Mouse (Mus musculus) erythroid progenitor cell, adult 5-6 weeks (primary cell): Measurements from ENCODE around the gene Pick1. TPM values are rescaled to one million over a fixed set of nuclear protein-coding genes. Genes with fewer than 3 reads are reported as not detected.
A peak's percentile ranks its signal among the peaks of the same experiment; 100 is the strongest.

Source experiments
- ATAC-seq: replicated peaks from 2 replicates; pipeline ENCODE4 v1.8.0; 2016; ENCODE audit warnings: moderate number of reproducible peaks, mild to moderate bottlenecking, moderate TSS enrichment, inconsistent platforms; ENCODE audit not compliant: poor library complexity, low FRiP score, severe bottlenecking
- total RNA-seq, 2 experiments: library from RNA; stranded (forward) in 1 of 2; stranded (reverse) in 1 of 2; fragments of 150-400 nt in 1 of 2; fragments of 186-747, 209-891 nt in 1 of 2; gene quantifications; 2 replicates each; pipeline versions ENCODE4 v1.2.3 to v1.2.4; 2015 to 2017; ENCODE audit warnings: low replicate concordance in 2 of 2

Pick1 gene
- total RNA-seq, 2 experiments from 2014 or later: 3.4 TPM; not detected in 1

DNA sequence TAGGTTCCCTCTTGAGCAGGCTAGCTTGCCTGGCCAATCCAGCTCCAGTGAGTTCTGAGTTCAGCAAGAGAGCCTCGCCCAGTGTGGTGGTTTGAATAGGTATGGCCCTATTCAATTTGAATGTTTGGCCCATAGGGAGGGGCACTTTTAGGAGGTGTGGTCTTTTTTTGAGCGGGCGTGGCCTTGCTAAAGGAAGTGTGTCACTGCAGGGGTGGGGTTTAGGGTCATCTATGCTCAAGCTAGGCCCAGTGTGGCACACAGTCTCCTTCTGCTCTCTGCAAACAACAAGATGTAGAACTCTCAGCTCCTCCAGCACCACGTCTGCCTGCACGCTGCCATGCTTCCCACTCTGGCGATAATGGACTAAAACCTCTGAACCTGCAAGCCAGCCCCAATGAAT lies 34.8 kb downstream of the Pick1 start:
- no peak for ATAC-seq

DNA sequence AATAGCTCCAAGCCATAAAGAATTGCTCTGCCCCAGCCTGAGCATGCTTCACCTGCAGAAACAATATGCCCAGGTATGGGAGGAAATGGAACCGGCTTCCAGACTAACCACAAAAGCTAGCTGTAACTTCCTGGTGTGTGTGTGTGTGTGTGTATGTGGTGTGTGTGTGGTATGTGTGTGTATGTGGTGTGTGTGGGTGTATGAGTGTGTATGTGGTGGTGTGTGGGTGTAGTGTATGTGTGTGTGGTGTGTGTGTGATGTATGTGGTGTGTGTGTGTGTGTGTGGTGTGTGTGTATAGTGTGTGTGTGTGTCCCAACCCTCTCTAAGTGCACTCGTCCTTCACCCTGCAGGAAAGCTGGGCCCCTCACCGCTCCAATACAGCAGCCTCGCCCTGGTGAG lies 36.4 kb downstream of the Pick1 start:
- ATAC-seq: no peak

DNA sequence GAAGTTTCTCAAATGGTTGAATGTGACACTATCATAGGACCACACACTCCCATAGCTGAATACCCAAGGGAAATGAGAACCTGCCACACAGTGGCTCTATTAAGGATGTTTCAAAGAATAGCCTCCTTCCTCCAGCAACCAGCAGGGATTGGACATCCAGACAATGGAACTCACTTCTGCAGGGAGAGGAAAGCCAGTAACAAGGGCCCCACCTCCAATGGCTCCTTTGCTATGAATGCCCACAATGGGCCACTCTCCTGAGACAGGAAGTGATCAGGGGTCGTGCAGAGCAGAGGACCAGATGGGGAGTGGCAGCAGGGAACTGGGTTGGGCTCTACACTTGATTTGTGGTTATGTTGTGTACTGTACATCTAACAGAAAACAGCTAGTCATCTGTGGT lies 39.5 kb downstream of the Pick1 start:
- no peak for ATAC-seq

DNA sequence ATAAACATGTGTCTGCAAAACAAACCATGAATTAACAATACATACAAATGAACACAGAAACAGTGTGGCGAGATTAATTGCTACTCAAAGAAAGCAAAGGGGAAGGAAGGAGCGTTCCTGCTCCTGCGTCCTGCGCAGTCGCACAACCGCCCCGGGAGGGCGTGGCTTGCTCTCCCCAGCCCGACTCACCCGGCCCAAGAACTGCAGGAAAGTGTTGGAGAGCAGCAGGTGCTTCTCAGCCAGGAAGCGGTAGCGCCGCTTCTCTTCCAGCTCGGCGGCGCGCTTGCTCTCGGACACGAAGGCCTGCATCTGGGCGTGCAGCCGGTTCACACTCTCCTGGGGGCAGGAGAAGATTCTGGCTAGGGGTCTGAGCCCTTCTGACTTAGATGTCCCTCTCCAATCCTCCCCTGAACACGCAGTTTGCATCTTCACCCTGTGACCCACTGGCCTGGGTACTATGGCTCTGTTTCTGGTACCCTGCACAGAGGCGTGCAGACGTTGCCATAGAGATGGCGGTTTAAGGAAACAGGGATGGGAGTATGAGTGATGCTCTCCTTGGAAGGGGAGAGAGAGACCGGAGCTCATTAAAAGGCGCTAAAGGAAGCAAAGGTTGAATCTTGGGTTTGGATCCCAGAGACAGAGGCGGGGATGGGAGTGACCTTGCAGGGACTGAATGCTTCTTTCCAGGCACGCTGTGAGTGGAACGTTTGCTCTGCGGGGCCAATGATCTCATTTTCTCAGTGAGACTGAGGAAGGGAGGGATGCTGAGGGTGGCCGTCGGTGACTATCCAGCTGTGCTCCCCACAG lies 41.5 kb downstream of the Pick1 start:
- ATAC-seq: 0 out of 2 replicates have a peak, but pooled peaks have one; percentile 46

DNA sequence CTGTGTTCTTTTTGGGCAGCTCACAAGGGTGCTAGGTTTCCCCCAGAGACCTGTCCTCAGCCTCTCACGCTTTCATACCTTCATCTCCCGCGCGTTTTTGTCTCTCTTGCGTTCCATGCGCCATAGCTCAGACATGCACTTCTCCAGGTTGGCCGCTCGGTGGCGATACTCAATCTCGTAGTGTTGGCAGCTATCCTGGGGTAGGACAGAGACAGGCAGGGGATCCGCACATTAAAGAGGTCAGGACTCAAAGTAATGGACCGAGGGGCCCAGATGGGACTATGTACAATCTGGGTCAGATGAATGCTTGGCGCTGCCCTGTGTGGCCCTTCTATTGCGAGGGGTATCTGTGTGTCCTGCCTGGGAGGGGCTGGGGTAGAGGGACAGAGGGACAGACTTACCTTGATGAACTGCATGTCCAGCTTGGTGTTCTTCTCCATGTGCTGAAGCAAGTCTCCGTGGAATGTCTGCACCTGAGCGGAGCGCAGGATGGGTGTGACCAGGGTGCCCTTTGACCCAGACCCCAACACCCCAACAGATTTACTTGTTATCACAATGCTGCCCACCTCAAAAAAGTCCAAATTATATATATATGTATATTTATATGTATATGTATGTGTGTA lies 42.3 kb downstream of the Pick1 start:
- ATAC-seq: no peak

DNA sequence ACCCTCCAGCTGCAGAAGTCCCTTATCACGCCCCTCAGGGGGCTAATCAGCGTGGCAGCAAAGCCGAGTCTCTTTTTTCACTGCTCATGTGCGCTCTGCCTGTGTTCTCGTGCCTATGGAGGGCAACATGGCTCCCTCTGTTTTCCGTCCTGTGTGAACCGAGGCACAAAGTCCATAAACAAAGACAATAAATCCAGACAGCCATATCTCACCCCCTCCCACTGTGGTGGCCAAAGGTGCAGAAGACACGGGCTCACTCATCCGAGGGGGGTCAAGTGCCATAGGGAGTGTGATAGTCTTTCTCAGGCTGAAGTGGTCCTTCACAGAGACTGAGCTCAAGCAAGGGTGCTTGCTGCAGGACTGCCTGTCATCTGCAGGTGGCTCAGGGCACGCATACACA lies 44.0 kb downstream of the Pick1 start:
- ATAC-seq: no peak

DNA sequence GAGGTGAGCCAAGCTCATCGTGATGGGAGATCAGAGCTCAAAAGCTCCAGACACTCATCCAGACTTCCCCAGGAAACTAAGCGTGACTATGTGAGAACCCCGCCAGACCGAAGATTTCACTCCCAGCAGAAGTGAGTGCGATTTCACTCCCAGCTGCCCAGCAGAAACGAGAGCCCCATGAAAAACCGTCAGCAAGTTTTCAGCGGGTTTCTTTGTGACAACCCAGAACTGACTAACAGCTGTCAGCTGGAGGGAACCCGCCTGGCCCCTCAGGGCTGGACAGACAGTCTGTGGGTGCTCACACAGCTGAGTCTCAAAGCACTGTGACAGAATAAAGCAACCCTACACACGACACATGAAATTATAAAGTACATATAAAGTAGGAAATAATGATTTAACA lies 48.8 kb downstream of the Pick1 start:
- ATAC-seq: no peak

DNA sequence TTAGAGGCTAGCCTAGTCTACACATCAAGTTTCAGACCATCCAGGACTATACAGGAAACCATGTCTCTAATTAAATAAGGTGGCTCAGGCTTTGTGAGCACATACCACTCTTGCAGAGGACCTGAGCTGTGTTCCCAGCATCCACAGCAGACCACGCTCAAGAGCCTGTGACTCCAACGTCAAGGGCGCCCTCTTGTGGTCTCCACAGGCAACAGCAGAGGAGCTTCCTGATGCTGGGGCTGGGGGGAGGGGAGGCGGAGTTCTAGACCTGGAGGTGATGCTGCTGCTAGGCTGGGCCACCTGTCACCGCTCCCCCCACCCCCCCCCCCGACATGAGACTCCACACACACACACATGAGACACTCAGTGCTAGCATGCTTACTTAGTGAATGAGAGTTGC lies 51.2 kb downstream of the Pick1 start:
- 0 out of 2 replicates have a peak, but pooled peaks have one; percentile 53 for ATAC-seq

DNA sequence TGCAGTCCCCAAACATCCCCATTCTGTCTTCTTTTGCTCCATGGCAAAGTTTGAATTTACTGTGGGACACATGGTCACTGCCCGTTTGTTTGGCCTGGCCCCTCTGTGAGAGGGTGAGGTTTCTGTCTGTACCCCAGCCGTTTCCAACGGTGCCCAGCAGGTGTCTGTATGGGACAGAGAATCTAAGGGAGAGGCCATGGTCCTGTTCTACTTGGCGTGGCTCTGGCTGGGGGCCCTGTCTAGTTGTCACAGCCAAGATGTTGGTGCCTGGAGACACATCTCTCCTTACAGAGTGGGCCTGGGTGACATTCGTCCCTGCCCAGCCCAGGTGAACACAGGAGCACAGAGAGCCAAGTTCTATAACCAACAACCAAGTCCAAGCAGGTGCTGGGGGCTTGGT lies 51.9 kb downstream of the Pick1 start:
- ATAC-seq: no peak

DNA sequence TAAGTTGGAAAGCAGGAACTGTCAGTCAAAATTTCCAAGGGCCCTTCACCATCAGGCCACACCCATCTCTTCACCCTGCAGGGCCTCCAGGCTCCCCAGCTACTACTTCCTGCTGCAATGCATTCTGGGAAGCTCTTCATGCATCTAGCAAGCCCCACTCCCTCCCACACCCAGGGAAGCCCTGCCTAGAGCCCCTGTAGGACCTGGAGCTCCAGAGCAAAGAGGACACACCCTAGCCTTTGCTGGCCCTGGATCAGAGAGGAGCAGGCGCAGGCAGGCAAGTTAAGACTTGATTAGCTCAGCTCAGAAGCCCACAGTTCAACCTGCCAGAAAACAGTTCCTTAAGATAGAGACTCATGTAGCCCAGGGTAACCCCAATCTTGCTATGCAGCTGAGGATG lies 52.4 kb downstream of the Pick1 start:
- no peak for ATAC-seq

DNA sequence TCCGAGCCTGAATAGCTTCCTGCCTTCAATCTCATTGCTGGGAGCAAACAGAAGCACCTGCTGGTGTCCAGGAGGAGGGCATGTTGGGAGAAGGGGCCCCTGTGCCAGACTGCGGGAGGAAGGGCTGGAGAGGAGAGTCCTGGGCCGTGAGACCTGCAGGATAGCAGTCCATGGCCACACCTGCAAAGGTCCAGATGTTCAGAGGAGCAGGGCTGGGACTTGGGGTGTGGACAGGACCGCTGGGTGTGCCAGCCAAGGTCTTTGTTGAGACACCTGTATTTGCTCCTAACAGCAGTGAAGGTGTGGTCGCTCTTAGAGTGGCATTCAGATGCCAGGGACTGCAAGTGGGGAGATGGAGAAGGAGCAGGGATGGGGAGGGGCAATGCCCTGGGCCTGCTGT lies 53.5 kb downstream of the Pick1 start:
- ATAC-seq: no peak

DNA sequence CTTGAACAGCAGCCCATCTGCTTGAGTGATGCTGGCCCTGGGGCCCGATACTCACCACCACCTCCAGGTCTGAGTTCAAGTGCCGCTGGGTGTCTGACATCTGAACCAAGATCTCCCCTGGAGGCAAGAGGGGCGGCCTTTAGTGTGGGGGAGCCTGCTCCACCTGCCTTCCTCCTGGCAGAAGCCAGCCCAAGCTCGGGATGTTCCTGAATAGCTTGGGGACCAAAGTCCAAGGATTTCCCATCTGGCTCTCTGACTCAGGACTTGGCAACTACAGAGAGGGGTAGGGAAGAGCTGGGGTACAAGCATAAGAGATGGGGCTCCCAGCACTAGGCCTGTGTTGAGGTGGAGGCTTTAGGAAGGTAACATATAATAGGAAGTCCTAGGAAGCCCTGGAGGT lies 54.4 kb downstream of the Pick1 start:
- no peak for ATAC-seq

DNA sequence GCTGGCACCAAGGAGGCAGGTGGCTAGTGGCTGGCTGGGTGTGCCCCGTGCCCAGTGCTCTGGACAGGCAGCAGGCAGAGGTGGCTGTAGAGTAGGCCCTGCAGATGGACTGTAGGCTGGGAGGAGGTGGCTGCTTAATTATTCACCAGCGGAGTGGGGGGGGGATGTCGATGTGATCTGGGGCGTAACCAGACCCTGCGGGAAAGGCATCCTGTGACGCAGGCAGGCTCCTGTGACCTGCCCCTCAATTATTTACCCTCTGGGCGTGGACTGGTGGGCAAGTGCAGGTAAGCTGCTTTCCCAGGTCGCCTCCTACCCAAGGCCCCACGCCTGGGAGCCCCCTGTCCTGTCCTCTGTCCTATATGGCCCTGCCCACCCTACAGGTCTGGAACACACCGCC lies 56.4 kb downstream of the Pick1 start, which contains the start of gene Baiap2l2:
TSS of gene Baiap2l2 (minus strand) at position 139 of the 400 bp plus-strand sequence.
- ATAC-seq: no peak

DNA sequence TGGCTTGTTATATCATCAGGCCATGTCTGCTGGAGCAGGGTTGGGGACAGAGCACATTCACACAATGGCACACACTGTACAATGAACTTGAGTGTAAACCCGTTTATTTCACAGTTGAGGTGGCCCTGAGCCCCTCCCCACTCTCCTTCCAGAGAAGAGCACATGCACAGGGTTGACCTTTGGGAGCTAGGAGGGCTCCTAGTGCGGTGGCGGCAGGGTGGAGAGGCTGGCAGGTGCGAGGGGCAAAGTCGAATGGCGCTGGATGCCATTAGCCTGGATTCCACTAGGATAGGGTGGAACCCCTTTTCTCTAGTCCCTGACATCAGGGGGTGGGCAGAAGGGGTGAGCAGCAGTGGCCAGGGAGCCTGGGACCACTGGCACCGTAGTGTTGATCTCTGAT lies 57.2 kb downstream of the Pick1 start:
- no peak for ATAC-seq

DNA sequence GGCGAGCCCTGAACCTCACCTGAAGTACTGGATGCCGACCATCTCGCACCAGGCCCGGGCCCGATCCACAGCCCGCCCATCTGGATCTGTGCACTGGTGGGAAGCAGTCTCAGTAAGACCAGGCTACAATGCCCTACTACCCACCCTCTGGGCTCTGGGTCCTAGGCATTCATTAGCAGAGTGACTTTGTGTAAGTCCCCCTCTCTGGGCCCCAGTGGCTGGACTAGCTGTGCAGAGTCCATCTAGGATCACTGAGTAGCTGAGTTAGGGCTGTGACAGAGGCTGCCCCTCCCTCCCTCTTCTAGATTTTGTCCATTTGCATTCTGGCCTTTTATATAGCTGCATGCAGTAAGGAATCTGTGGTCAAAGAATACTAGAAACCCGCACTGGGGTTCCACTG lies 58.1 kb downstream of the Pick1 start:
- ATAC-seq: no peak

DNA sequence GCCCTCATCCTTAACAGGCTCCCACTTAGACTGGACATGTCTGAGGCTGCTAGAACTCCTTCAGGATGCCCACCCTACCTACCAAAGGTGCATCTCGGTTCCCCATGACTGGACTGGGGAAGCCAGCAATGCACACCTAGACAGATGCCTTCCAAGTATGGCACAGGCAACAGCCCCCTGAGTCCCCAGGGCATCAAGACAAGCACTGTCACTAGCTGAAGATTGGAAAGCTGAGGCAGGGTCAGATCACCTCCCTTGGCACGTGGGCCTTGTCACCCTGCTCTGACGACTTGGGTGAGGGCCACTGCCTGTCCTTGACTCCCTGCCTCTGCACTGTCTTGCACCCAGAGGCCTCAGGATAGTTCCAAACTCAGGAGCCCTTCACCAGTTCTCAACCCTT lies 59.4 kb downstream of the Pick1 start:
- ATAC-seq: no peak

DNA sequence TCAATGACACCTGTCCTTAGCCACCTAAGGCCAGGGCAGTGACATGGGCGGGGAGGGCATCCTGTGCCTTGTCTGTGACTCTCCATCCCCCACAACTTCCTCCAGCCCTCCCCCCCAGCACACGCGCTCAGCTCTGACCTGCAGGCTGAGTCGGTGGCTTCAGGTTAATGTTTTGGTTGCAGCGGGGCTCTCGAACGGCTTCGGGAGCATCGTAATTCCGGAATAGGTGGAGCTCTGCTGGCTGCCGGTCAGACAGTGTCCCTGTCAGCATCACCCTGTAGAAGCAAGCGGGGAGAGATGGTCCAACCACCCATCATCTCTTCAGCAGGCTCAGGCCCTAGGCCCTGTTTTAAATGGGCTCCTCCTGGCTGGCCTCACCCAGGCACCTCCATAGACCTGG lies 60.5 kb downstream of the Pick1 start:
- ATAC-seq: no peak

DNA sequence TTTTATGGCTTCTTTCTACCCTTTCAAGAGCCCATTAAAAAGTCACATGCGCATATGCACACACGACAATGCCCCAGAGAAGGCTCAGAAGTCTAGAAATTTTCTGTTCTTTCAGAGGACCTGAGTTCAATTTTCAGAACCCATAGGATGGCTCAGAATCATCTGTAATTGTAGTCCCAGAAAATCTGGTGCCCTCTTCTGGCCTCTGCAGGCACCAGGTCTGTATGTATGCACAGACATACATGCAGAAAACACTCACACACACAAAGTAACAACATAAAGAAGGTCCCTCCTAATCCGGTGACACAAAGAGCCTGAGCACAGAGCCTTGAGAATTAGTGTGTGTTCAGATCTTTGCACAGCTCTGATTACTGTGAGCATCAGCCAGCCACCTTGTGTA lies 61.4 kb downstream of the Pick1 start:
- ATAC-seq: no peak

DNA sequence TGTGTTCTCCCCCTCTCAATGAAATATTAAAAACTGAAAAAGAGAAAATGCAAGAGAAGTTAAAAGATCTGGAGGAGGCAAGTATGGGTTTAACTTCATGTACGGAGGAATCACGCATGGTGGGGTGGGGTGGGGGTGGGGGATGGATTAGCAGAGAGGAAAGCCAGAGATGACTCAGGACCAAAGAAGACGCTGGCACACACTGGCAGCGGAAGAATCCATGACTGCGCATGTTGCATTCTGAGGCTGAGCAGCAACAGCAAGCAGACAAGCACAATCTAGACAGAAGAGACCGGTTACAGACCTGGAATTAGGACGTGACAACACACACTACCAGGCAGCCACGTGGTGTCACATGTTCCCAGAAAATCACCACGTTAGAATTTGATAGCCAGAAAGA lies 63.8 kb downstream of the Pick1 start:
- no peak for ATAC-seq

DNA sequence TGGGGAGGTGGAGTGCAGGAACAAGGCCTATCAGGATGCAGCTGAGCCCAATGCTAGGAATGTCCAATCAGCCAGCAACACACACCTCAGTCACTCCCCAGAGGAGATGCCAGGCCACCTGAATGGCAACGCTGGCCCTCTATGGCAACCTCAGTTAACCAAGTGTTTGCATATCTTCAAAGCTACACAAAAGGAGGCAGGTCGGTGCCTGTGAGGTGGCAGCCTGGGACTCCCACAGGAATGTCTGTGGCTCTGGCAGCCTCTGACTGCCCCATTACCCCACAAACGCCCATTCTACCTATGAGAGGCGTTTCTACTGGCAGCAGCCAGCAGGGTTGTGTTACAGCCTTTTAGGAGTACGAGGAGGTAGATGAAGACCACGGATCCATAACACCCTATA lies 69.6 kb downstream of the Pick1 start:
- no peak for ATAC-seq
